Mouse (Mus musculus): ENCODE results near the gene Coq2. TPM values are rescaled to one million over a fixed set of nuclear protein-coding genes. Genes with fewer than 3 reads are reported as not detected.

Coq2 gene
- polyA plus RNA-seq, 1 experiment: 23.8 TPM

DNA sequence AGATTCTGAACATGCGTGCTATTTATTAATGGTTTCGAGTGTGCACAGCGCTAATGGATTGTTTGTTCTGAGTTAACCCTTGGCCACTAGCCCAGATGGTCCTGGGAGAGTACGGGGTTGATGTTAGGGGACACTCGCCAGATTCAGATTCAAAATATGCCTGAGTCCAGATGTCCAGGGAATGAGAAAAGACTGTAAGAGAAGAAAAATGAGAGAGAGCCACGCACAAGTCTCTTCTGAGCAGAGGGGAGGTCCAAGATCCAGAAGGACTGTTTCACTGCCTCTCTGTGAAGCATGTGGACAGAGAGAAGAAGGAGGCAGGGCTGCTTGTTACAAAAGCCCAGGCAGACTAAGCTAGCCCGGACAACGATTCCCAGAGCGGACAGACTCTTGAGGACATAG, 69.1 kb downstream of the Coq2 start:
- TF ChIP-seq CTCF (IDR thresholded peaks at IDR 0.05; ENCODE audit: control insufficient read depth, insufficient read depth, low read length) (no peak), POLR2A (IDR thresholded peaks at IDR 0.05; ENCODE audit: borderline replicate concordance, control insufficient read depth, low read depth, low read length) (no peak)
- Histone ChIP-seq H3K27ac (ENCODE audit: control insufficient read depth, insufficient read depth, low read depth, low read length, poor library complexity) (no peak overlapping the region), H3K4me1 (ENCODE audit: control insufficient read depth, insufficient read depth, low read length) (no peaks in the 10 kb centered on the region; the same call in 1 of the 2 replicates), H3K4me3 (replicated peaks; ENCODE audit: control insufficient read depth, low read depth, low read length) (no peak overlapping the region)
- 85% methylated on average over 9 of the region's 9 CpGs for WGBS

Other genes with a start within 250 kb of the Coq2 start
- gene Lin54, start 174.5 kb downstream of the Coq2 start, polyA plus RNA-seq (2011; ENCODE audit: insufficient read depth, insufficient read length, low replicate concordance, missing spikeins): 6.8 and 12.5 TPM in 2 replicates
- 26.8 and 45.5 TPM in 2 replicates for gene Cops4, start 156.8 kb downstream of the Coq2 start, polyA plus RNA-seq (2011; ENCODE audit: insufficient read depth, insufficient read length, low replicate concordance, missing spikeins)
- 49.3 and 141 TPM in 2 replicates for gene Plac8, start 102.9 kb downstream of the Coq2 start, polyA plus RNA-seq (2011; ENCODE audit: insufficient read depth, insufficient read length, low replicate concordance, missing spikeins)
- gene Hpse, start 44.6 kb upstream of the Coq2 start, polyA plus RNA-seq (2011; ENCODE audit: insufficient read depth, insufficient read length, low replicate concordance, missing spikeins): 4.5 and 10.4 TPM in 2 replicates
- 21.8 and 50.7 TPM in 2 replicates for gene Helq, start 123.5 kb upstream of the Coq2 start, polyA plus RNA-seq (2011; ENCODE audit: insufficient read depth, insufficient read length, low replicate concordance, missing spikeins)
- gene Mrps18c, start 123.5 kb upstream of the Coq2 start, polyA plus RNA-seq (2011; ENCODE audit: insufficient read depth, insufficient read length, low replicate concordance, missing spikeins): 101 and 128 TPM in 2 replicates
- gene Abraxas1, start 145.8 kb upstream of the Coq2 start, polyA plus RNA-seq (2011; ENCODE audit: insufficient read depth, insufficient read length, low replicate concordance, missing spikeins): 6.3 and 9.9 TPM in 2 replicates
- gene Gpat3, start 170.6 kb upstream of the Coq2 start, polyA plus RNA-seq (2011; ENCODE audit: insufficient read depth, insufficient read length, low replicate concordance, missing spikeins): 2.7 and 4.0 TPM in 2 replicates

All from bone marrow, adult 2 months (tissue).